Mouse (Mus musculus) brain, embryonic 14.5 days (tissue): ENCODE measurements at regions not wholly inside any gene's neighbourhood (a gene's known extent, or its start where the extent isn't known, plus 50 kb on each side); places are given as distances from the start of the nearest gene placed in this dataset.
"Not testable (repeated sequence)": the region's sequence is repeated elsewhere in the genome, so short reads cannot be mapped to it uniquely, and the experiment has no call there.

Source experiments
- DNase-seq: peaks from one replicate; pipeline ENCODE4 v3.0.0-alpha.2; 2011; ENCODE audit warnings: low read depth
- CTCF ChIP-seq: fragments of 200-500 bp; IDR thresholded peaks from 2 replicates; pipeline ENCODE4 v1.5.1; 2012; ENCODE audit warnings: inconsistent platforms, mild to moderate bottlenecking, moderate library complexity, borderline replicate concordance; ENCODE audit not compliant: insufficient read depth, insufficient read length; ENCODE audit errors: extremely low read depth
- POLR2A ChIP-seq: fragments of 200-500 bp; IDR thresholded peaks from 2 replicates; pipeline ENCODE4 v1.6.1; 2012; ENCODE audit warnings: mild to moderate bottlenecking, inconsistent platforms, borderline replicate concordance; ENCODE audit not compliant: poor library complexity, insufficient read depth, insufficient read length, severe bottlenecking; ENCODE audit errors: extremely low read depth

DNA sequence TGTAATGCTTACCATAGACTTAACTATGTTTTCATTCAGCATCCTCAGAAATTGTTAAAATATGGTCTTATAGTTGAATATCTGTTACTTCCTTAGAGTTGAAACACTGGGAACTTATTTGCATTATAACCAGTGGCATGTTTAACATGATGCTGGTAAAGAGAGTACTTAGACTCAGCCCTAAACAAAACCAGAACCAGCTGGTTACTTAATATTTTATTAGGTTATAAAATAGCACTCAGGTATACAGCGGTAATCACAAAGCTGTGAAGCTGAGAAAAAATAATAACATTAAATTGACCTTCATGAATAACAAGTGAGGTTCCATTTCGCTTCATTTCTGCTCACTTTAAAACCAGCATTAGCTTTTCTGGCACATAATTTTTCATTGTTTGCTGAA is 474.4 kb downstream of the Tlr4 start:
- DNase-seq, result no peak
- TF ChIP-seq POLR2A, result no peak
- TF ChIP-seq CTCF, result no peak

GRCm38 (mm10) chr4:67320098-67320497 is 492.7 kb downstream of the Tlr4 start:
- not testable (repeated sequence) for DNase-seq
